Mouse (Mus musculus) liver, postnatal 0 days (tissue): ENCODE measurements at regions not wholly inside any gene's neighbourhood (a gene's known extent, or its start where the extent isn't known, plus 50 kb on each side); places are given as distances from the start of the nearest gene placed in this dataset.

Experiments
- ATAC-seq: fragments of 200-750 bp; cut with Nextera tagmentation; 2 replicates; pipeline ENCODE4 v1.8.0; 2017; ENCODE audit warnings: mild to moderate bottlenecking, moderate library complexity
- DNase-seq: peaks from one replicate; pipeline ENCODE4 v3.0.0-alpha.2; 2016
- H3K27ac ChIP-seq: fragments of 300-500 bp; sonication (generic); 2 replicates; pipeline ENCODE4 v1.5.1; 2014; ENCODE audit warnings: antibody characterized with exemption, moderate library complexity, mild to moderate bottlenecking, low read depth
- H3K27me3 ChIP-seq: fragments of 300-500 bp; sonication (generic); 2 replicates; pipeline ENCODE4 v1.6.1; 2014; ENCODE audit warnings: low read length, control low read depth, mixed read lengths; ENCODE audit not compliant: insufficient read depth
- H3K36me3 ChIP-seq: fragments of 300-500 bp; sonication (generic); replicated peaks from 2 replicates; pipeline ENCODE4 v1.6.1; 2014; ENCODE audit warnings: mild to moderate bottlenecking, control low read depth, low read length, moderate library complexity, mixed read lengths; ENCODE audit not compliant: insufficient read depth
- H3K4me1 ChIP-seq: fragments of 300-500 bp; sonication (generic); 2 replicates; pipeline ENCODE4 v1.6.1; 2014; ENCODE audit warnings: antibody characterized with exemption, mild to moderate bottlenecking, control low read depth; ENCODE audit not compliant: insufficient read depth
- H3K4me2 ChIP-seq: fragments of 300-500 bp; sonication (generic); 2 replicates; pipeline ENCODE4 v1.6.1; 2014; ENCODE audit warnings: low read depth, mild to moderate bottlenecking, low read length, moderate library complexity, mixed read lengths
- H3K4me3 ChIP-seq: fragments of 300-500 bp; sonication (generic); 2 replicates; pipeline ENCODE4 v1.5.1; 2014; ENCODE audit warnings: low read depth, low read length
- H3K9ac ChIP-seq: fragments of 300-500 bp; sonication (generic); replicated peaks from 2 replicates; pipeline ENCODE4 v1.6.1; 2014; ENCODE audit warnings: mild to moderate bottlenecking, moderate library complexity
- H3K9me3 ChIP-seq: fragments of 300-500 bp; sonication (generic); 2 replicates; pipeline ENCODE4 v1.6.1; 2016; ENCODE audit warnings: mild to moderate bottlenecking, control low read depth, low read length, mixed read lengths
- CTCF ChIP-seq: sonication (generic); IDR thresholded peaks from 2 replicates; pipeline ENCODE4 v1.5.1; 2016; ENCODE audit warnings: antibody characterized with exemption, low read depth
- EP300 ChIP-seq: IDR thresholded peaks from 2 replicates; pipeline ENCODE4 v1.6.1; 2016; ENCODE audit warnings: antibody characterized with exemption, low read depth, mild to moderate bottlenecking
- WGBS: fragments of 180-500 bp; shearing (Covaris S2); extraction: QIAGEN DNeasy Blood & Tissue Kit; methylation state at CpG from one replicate; pipeline ENCODE4 v1.1.7; 2014; ENCODE audit not compliant: insufficient replicate concordance; 5-methylcytosine and 5-hydroxymethylcytosine counted together

GRCm38 (mm10) chr19:26472659-26473058 lies 132.2 kb upstream of the Smarca2 start:
- Histone ChIP-seq H3K4me1 (no peaks in the 10 kb centered on the region), H3K4me2 (no peak overlapping the region), H3K4me3 (no peak overlapping the region), H3K27ac (no peak overlapping the region), H3K27me3 (no peaks in the 10 kb centered on the region), H3K36me3 (no peaks in the 10 kb centered on the region), H3K9ac (no peak overlapping the region), H3K9me3 (no peaks in the 10 kb centered on the region)
- TF ChIP-seq EP300 (no peak), CTCF (no peak)
- ATAC-seq = no peak
- no peak for DNase-seq
- 65% methylated on average over 1 of the region's 1 CpGs for WGBS

GRCm38 (mm10) chr19:26473211-26473610 lies 131.6 kb upstream of the Smarca2 start:
- WGBS = 71% methylated on average over 3 of the region's 3 CpGs
- H3K4me2 ChIP-seq = no peak overlapping the region
- TF ChIP-seq EP300 (no peak), CTCF (no peak)
- ATAC-seq (no peak), DNase-seq (no peak)
- H3K36me3 ChIP-seq = no peaks in the 10 kb centered on the region
- no peak overlapping the region for H3K9ac ChIP-seq
- no peak overlapping the region for H3K27ac ChIP-seq
- no peaks in the 10 kb centered on the region for H3K9me3 ChIP-seq
- H3K4me1 ChIP-seq = no peaks in the 10 kb centered on the region
- H3K27me3 ChIP-seq = no peaks in the 10 kb centered on the region
- no peak overlapping the region for H3K4me3 ChIP-seq

GRCm38 (mm10) chr19:26475197-26475596 lies 129.7 kb upstream of the Smarca2 start:
- DNase-seq (no peak), ATAC-seq (no peak)
- H3K4me3 ChIP-seq = no peak overlapping the region
- no peaks in the 10 kb centered on the region for H3K27me3 ChIP-seq
- no peak overlapping the region for H3K9ac ChIP-seq
- H3K36me3 ChIP-seq = no peaks in the 10 kb centered on the region
- no peak overlapping the region for H3K27ac ChIP-seq
- no peaks in the 10 kb centered on the region for H3K4me1 ChIP-seq
- no peak overlapping the region for H3K4me2 ChIP-seq
- H3K9me3 ChIP-seq = no peaks in the 10 kb centered on the region
- WGBS = 84% methylated on average over 2 of the region's 2 CpGs
- TF ChIP-seq CTCF (no peak), EP300 (no peak)

GRCm38 (mm10) chr19:26475754-26476153 lies 129.1 kb upstream of the Smarca2 start:
- Histone ChIP-seq H3K27me3 (no peaks in the 10 kb centered on the region), H3K9me3 (no peaks in the 10 kb centered on the region), H3K9ac (no peak overlapping the region), H3K4me1 (no peaks in the 10 kb centered on the region), H3K4me2 (no peak overlapping the region), H3K36me3 (no peaks in the 10 kb centered on the region), H3K27ac (no peak overlapping the region), H3K4me3 (no peak overlapping the region)
- 62% methylated on average over 2 of the region's 2 CpGs for WGBS
- no peak for DNase-seq
- ATAC-seq = no peak
- no peak for TF ChIP-seq CTCF
- no peak for TF ChIP-seq EP300

- H3K27me3 ChIP-seq = no peaks in the 10 kb centered on the region
- no peaks in the 10 kb centered on the region for H3K4me1 ChIP-seq
- WGBS = 74% methylated on average over 16 of the region's 16 CpGs
- no peak overlapping the region for H3K4me2 ChIP-seq
- DNase-seq (no peak), ATAC-seq (no peak)
- H3K27ac ChIP-seq = no peak overlapping the region
- TF ChIP-seq CTCF (no peak), EP300 (no peak)
- no peak overlapping the region for H3K4me3 ChIP-seq
- H3K9me3 ChIP-seq = no peaks in the 10 kb centered on the region
- no peak overlapping the region for H3K9ac ChIP-seq
- no peaks in the 10 kb centered on the region for H3K36me3 ChIP-seq
Observed at GRCm38 (mm10) chr19:26478055-26478737, 126.7 kb upstream of the Smarca2 start.

GRCm38 (mm10) chr19:26484322-26484721 lies 120.5 kb upstream of the Smarca2 start:
- Histone ChIP-seq H3K4me1 (no peaks in the 10 kb centered on the region), H3K36me3 (no peaks in the 10 kb centered on the region), H3K9ac (no peak overlapping the region), H3K9me3 (no peaks in the 10 kb centered on the region), H3K27me3 (no peaks in the 10 kb centered on the region), H3K27ac (no peak overlapping the region), H3K4me3 (no peak overlapping the region), H3K4me2 (no peak overlapping the region)
- DNase-seq (no peak), ATAC-seq (no peak)
- WGBS = 66% methylated on average over 3 of the region's 3 CpGs
- TF ChIP-seq CTCF = no peak
- TF ChIP-seq EP300 = no peak
